Comparison of ENCODE assay signal across 7 mouse cellular contexts in the genomic region with DNA sequence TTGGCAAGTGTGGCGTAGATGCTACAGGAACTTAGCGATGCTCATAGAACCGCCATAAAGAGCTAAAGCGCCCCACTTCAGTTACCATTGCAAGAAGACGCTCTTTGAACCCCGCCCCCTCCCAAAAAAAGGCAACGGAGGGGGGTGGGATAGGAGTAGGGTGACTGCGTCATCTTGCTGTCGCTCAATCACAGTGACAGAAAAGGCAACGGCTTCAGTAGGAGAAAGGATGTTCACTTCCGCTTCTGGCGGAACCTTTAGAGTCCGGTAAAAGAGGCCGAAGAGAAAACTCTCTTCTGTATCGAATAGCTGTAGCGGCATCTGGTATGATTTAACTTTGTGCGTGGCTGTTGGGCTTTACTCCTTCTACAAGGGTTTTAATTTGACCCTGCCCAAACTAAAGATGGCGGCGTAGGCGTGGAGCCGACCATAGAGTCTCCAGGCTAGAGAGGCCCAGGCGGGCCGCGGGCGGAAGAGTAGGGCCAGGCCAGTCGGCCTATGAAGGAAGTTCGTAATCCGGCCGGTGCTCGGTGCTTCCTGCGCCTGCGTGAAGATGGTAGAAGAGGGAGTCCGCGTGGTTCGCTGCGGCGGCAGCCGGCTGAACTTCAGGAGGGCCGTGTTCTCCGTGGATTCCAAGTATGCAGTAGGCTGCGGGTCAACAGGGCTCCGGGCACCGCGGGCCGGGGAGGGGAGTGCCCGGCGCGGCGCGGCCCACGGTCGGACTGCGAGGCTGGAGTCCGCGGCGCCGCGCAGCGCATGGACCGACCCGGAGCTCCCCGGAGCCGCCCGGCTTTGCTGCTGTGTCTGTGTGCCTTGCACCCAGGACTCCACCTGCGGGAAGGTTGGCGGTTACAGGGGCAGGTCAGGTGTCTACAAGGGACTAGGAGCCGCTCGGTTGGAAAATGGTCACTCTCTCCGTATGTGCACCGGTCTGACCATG. TPM values are rescaled to one million over a fixed set of nuclear protein-coding genes. Genes with fewer than 3 reads are reported as not detected.
DNase-seq lines count a peak whose midpoint lies in the region; ATAC-seq lines count a peak whose summit lies in the region.

TSS of gene Wdr75 (plus strand) at position 198 of the 940 bp plus-strand sequence.

- ATAC-seq in intestine, embryonic 15.5 days: peak; percentile 99

- H3K4me3 ChIP-seq in intestine, embryonic 15.5 days (replicated peaks): peak within 1 kb of the TSS; percentile 89
- H3K4me3 ChIP-seq in midbrain, embryonic 10.5 days: peak within 1 kb of the TSS; percentile 94

- H3K36me3 ChIP-seq in intestine, embryonic 15.5 days: peaks cover 4% of the 10 kb centered on the region; the same call in 1 of the 2 replicates
- H3K36me3 ChIP-seq in midbrain, embryonic 10.5 days: peaks cover 23% of the 10 kb centered on the region

- WGBS in intestine, embryonic 15.5 days: under 1% methylated on average over 70 of the region's 70 CpGs
- WGBS in midbrain, embryonic 10.5 days: under 1% methylated on average over 70 of the region's 70 CpGs

- peak within 1 kb of the TSS; percentile 73 for H3K4me2 ChIP-seq in intestine, embryonic 15.5 days (replicated peaks)

- H3K27ac ChIP-seq in intestine, embryonic 15.5 days: peak within 1 kb of the TSS; percentile 92
- peak within 1 kb of the TSS; percentile 94 for H3K27ac ChIP-seq in midbrain, embryonic 10.5 days (replicated peaks)

- intact Hi-C loops in gastrocnemius, postnatal 36 days (cut with DNase I): no loop called here
- intact Hi-C loops in left cerebral cortex, postnatal 25 days (cut with DNase I): no loop called here

- H3K9me3 ChIP-seq in intestine, embryonic 15.5 days: no peaks in the 10 kb centered on the region
- no peaks in the 10 kb centered on the region for H3K9me3 ChIP-seq in midbrain, embryonic 10.5 days (replicated peaks)

- H3K9ac ChIP-seq in intestine, embryonic 15.5 days: peak within 1 kb of the TSS; percentile 93

- 0 out of 2 replicates have a peak, but pooled peaks cover 3% of the 10 kb centered on the region for H3K4me1 ChIP-seq in intestine, embryonic 15.5 days (replicated peaks)
- H3K4me1 ChIP-seq in midbrain, embryonic 10.5 days: peaks cover 16% of the 10 kb centered on the region

- DNase-seq in adrenal gland, adult 2 months: peak; percentile 95
- DNase-seq in embryo, embryonic 11.5 days (ENCODE audit: low read depth, low spot score): peak; percentile 93
- DNase-seq in gastrocnemius, postnatal 36 days: peak; percentile 91 to 92
- peak; percentile 97 to 98 for DNase-seq in left cerebral cortex, postnatal 25 days (ENCODE audit: low spot score in 2 of 2)
- DNase-seq in midbrain, embryonic 10.5 days (ENCODE audit: low spot score): peak; percentile 95
- DNase-seq in right cerebral cortex, postnatal 4 days: peak; percentile 94

- no peaks in the 10 kb centered on the region for H3K27me3 ChIP-seq in intestine, embryonic 15.5 days (replicated peaks)
- no peaks in the 10 kb centered on the region for H3K27me3 ChIP-seq in midbrain, embryonic 10.5 days (ENCODE audit: low read depth, poor library complexity, severe bottlenecking)

RNA-seq across cellular contexts. Expression of gene Wdr75, which starts in this region (rescaled TPM):
- 10 to 100 TPM; 42.3 to 43.4 TPM for total RNA-seq in adrenal gland, adult 2 months (2021)
- 28.8 and 30.9 TPM in 2 replicates for polyA plus RNA-seq in adrenal gland, adult 2 months (2012; rRNA removed)
- total RNA-seq in gastrocnemius, postnatal 36 days (2021): 10 to 100 TPM; 12.0 to 15.2 TPM
- 60.8 and 69.4 TPM in 2 replicates for polyA plus RNA-seq in intestine, embryonic 15.5 days (2015; fragmentation: Nextera tagmentation; extraction: Ambion mirVana)
- total RNA-seq in left cerebral cortex, postnatal 25 days (2021): 10 to 100 TPM; 39.4 to 39.5 TPM
- polyA plus RNA-seq in midbrain, embryonic 10.5 days (2016; fragmentation: Nextera tagmentation; extraction: Ambion mirVana): 85.3 and 91.4 TPM in 2 replicates

Comparison
In these comparisons a context has a peak if more than half of its experiments do, and no peak if none do; other contexts are left out.
1. Peak in every context shown above with its lines: DNase-seq, ATAC-seq, H3K4me3 ChIP-seq and H3K27ac ChIP-seq.